Mouse (Mus musculus) kidney, embryonic 16.5 days (tissue): ENCODE results near the gene Cct8l1. TPM values are rescaled to one million over a fixed set of nuclear protein-coding genes. Genes with fewer than 3 reads are reported as not detected.

ENCODE experiments used
- ATAC-seq: fragments of 200-750 bp; cut with Nextera tagmentation; 2 replicates; pipeline ENCODE4 v1.8.0; 2017; ENCODE audit warnings: moderate TSS enrichment; ENCODE audit not compliant: low FRiP score, low TSS enrichment
- H3K27ac ChIP-seq: fragments of 300-500 bp; sonication (generic); 2 replicates; pipeline ENCODE4 v1.5.1; 2014; ENCODE audit warnings: low read length
- H3K27me3 ChIP-seq: fragments of 300-500 bp; sonication (generic); 2 replicates; pipeline ENCODE4 v1.6.1; 2014; ENCODE audit warnings: low read length, control low read depth, mixed read lengths; ENCODE audit not compliant: insufficient read depth
- H3K36me3 ChIP-seq: fragments of 300-500 bp; sonication (generic); 2 replicates; pipeline ENCODE4 v1.6.1; 2014; ENCODE audit warnings: low read length, control low read depth, mixed read lengths; ENCODE audit not compliant: insufficient read depth
- H3K4me1 ChIP-seq: fragments of 300-500 bp; sonication (generic); 2 replicates; pipeline ENCODE4 v1.6.1; 2014; ENCODE audit warnings: low read length, control low read depth, mixed read lengths; ENCODE audit not compliant: insufficient read depth
- H3K4me2 ChIP-seq: fragments of 300-500 bp; sonication (generic); replicated peaks from 2 replicates; pipeline ENCODE4 v1.6.1; 2014; ENCODE audit warnings: low read depth, low read length
- H3K4me3 ChIP-seq: fragments of 300-500 bp; sonication (generic); 2 replicates; pipeline ENCODE4 v1.5.1; 2014; ENCODE audit warnings: mild to moderate bottlenecking, low read length
- H3K9ac ChIP-seq: fragments of 300-500 bp; sonication (generic); replicated peaks from 2 replicates; pipeline ENCODE4 v1.6.1; 2014; ENCODE audit warnings: low read length
- H3K9me3 ChIP-seq: fragments of 300-500 bp; sonication (generic); 2 replicates; pipeline ENCODE4 v1.6.1; 2016; ENCODE audit warnings: low read length, control low read depth
- whole genome bisulfite sequencing: fragments of 180-500 bp; shearing (Covaris S2); extraction: QIAGEN DNeasy Blood & Tissue Kit; methylation state at CpG from one replicate; pipeline ENCODE4 v1.1.7; 2014; 5-methylcytosine and 5-hydroxymethylcytosine counted together
- polyA plus RNA-seq: library from polyadenylated mRNA; unstranded; fragments of >200 nt; fragmentation: Nextera tagmentation; extraction: Ambion mirVana; gene quantifications from 2 replicates; pipeline ENCODE4 v1.2.1, GENCODE M21; 2015

Cct8l1 gene
- polyA plus RNA-seq, 1 experiment from 2014 or later = not detected

GRCm38 (mm10) chr5:25540921-25541320 lies 25.1 kb downstream of the Cct8l1 start:
- no peaks in the 10 kb centered on the region for H3K27me3 ChIP-seq
- ATAC-seq = no peak
- no peaks in the 10 kb centered on the region for H3K4me1 ChIP-seq
- no peak overlapping the region for H3K27ac ChIP-seq
- 73% methylated on average over 3 of the region's 3 CpGs for WGBS
- H3K4me2 ChIP-seq = no peak overlapping the region
- H3K4me3 ChIP-seq = no peak overlapping the region
- no peaks in the 10 kb centered on the region for H3K36me3 ChIP-seq
- H3K9ac ChIP-seq = no peak overlapping the region
- no peaks in the 10 kb centered on the region for H3K9me3 ChIP-seq

GRCm38 (mm10) chr5:25541661-25542060 lies 25.8 kb downstream of the Cct8l1 start:
- no peak overlapping the region for H3K4me3 ChIP-seq
- no peak for ATAC-seq
- no peaks in the 10 kb centered on the region for H3K9me3 ChIP-seq
- no peaks in the 10 kb centered on the region for H3K4me1 ChIP-seq
- H3K9ac ChIP-seq = no peak overlapping the region
- no peak overlapping the region for H3K27ac ChIP-seq
- H3K4me2 ChIP-seq = no peak overlapping the region
- 70% methylated on average over 2 of the region's 2 CpGs for WGBS
- no peaks in the 10 kb centered on the region for H3K36me3 ChIP-seq
- H3K27me3 ChIP-seq = no peaks in the 10 kb centered on the region

- 88% methylated on average over 3 of the region's 3 CpGs for WGBS
- no peak overlapping the region for H3K4me3 ChIP-seq
- H3K27me3 ChIP-seq = no peaks in the 10 kb centered on the region
- H3K9ac ChIP-seq = no peak overlapping the region
- 0 out of 2 replicates have a peak, but pooled peaks cover 3% of the 10 kb centered on the region for H3K9me3 ChIP-seq
- H3K4me2 ChIP-seq = no peak overlapping the region
- H3K36me3 ChIP-seq = no peaks in the 10 kb centered on the region
- no peak for ATAC-seq
- no peaks in the 10 kb centered on the region for H3K4me1 ChIP-seq
- no peak overlapping the region for H3K27ac ChIP-seq
Measured at GRCm38 (mm10) chr5:25544061-25544460, 28.2 kb downstream of the Cct8l1 start.

GRCm38 (mm10) chr5:25544566-25544965 lies 28.7 kb downstream of the Cct8l1 start:
- no peaks in the 10 kb centered on the region for H3K27me3 ChIP-seq
- no peak for ATAC-seq
- H3K9ac ChIP-seq = no peak overlapping the region
- no peaks in the 10 kb centered on the region for H3K4me1 ChIP-seq
- H3K36me3 ChIP-seq = no peaks in the 10 kb centered on the region
- no peak overlapping the region for H3K4me3 ChIP-seq
- H3K27ac ChIP-seq = no peak overlapping the region
- 70% methylated on average over 5 of the region's 5 CpGs for WGBS
- H3K4me2 ChIP-seq = no peak overlapping the region
- H3K9me3 ChIP-seq = 0 out of 2 replicates have a peak, but pooled peaks cover 3% of the 10 kb centered on the region

GRCm38 (mm10) chr5:25546912-25547311 lies 31.0 kb downstream of the Cct8l1 start:
- H3K27me3 ChIP-seq = no peaks in the 10 kb centered on the region
- no peak overlapping the region for H3K4me2 ChIP-seq
- 92% methylated on average over 2 of the region's 2 CpGs for WGBS
- H3K9ac ChIP-seq = no peak overlapping the region
- no peak overlapping the region for H3K27ac ChIP-seq
- no peaks in the 10 kb centered on the region for H3K36me3 ChIP-seq
- H3K9me3 ChIP-seq = 0 out of 2 replicates have a peak, but pooled peaks cover 3% of the 10 kb centered on the region
- ATAC-seq = no peak; the same call in 1 of the 2 replicates
- H3K4me3 ChIP-seq = no peak overlapping the region
- H3K4me1 ChIP-seq = no peaks in the 10 kb centered on the region

GRCm38 (mm10) chr5:25550912-25551311 lies 35.0 kb downstream of the Cct8l1 start:
- Histone ChIP-seq H3K36me3 (no peaks in the 10 kb centered on the region), H3K9ac (no peak overlapping the region), H3K9me3 (0 out of 2 replicates have a peak, but pooled peaks cover 3% of the 10 kb centered on the region), H3K4me2 (no peak overlapping the region), H3K4me1 (no peaks in the 10 kb centered on the region), H3K4me3 (no peak overlapping the region), H3K27me3 (no peaks in the 10 kb centered on the region), H3K27ac (no peak overlapping the region)
- WGBS = 94% methylated on average over 1 of the region's 1 CpGs
- ATAC-seq = no peak

- H3K9ac ChIP-seq = no peak overlapping the region
- 94% methylated on average over 1 of the region's 1 CpGs for WGBS
- H3K9me3 ChIP-seq = no peaks in the 10 kb centered on the region
- no peak for ATAC-seq
- H3K4me1 ChIP-seq = no peaks in the 10 kb centered on the region
- H3K27me3 ChIP-seq = no peaks in the 10 kb centered on the region
- no peak overlapping the region for H3K4me2 ChIP-seq
- H3K27ac ChIP-seq = no peak overlapping the region
- no peaks in the 10 kb centered on the region for H3K36me3 ChIP-seq
- no peak overlapping the region for H3K4me3 ChIP-seq
Measured at GRCm38 (mm10) chr5:25554210-25554609, 38.3 kb downstream of the Cct8l1 start.

GRCm38 (mm10) chr5:25554689-25555088 lies 38.8 kb downstream of the Cct8l1 start:
- no peak overlapping the region for H3K27ac ChIP-seq
- H3K27me3 ChIP-seq = no peaks in the 10 kb centered on the region
- no peak overlapping the region for H3K9ac ChIP-seq
- WGBS = 55% methylated on average over 1 of the region's 1 CpGs
- no peak overlapping the region for H3K4me2 ChIP-seq
- no peaks in the 10 kb centered on the region for H3K9me3 ChIP-seq
- no peak overlapping the region for H3K4me3 ChIP-seq
- ATAC-seq = no peak
- H3K4me1 ChIP-seq = no peaks in the 10 kb centered on the region
- H3K36me3 ChIP-seq = no peaks in the 10 kb centered on the region

GRCm38 (mm10) chr5:25555684-25556083 lies 39.8 kb downstream of the Cct8l1 start:
- no peak overlapping the region for H3K9ac ChIP-seq
- H3K36me3 ChIP-seq = no peaks in the 10 kb centered on the region
- 86% methylated on average over 5 of the region's 5 CpGs for WGBS
- no peaks in the 10 kb centered on the region for H3K4me1 ChIP-seq
- H3K27me3 ChIP-seq = no peaks in the 10 kb centered on the region
- H3K4me3 ChIP-seq = no peak overlapping the region
- H3K27ac ChIP-seq = no peak overlapping the region
- no peak overlapping the region for H3K4me2 ChIP-seq
- ATAC-seq = no peak
- no peaks in the 10 kb centered on the region for H3K9me3 ChIP-seq

- no peak overlapping the region for H3K4me3 ChIP-seq
- no peak overlapping the region for H3K27ac ChIP-seq
- no peak overlapping the region for H3K4me2 ChIP-seq
- no peaks in the 10 kb centered on the region for H3K9me3 ChIP-seq
- H3K9ac ChIP-seq = no peak overlapping the region
- H3K27me3 ChIP-seq = no peaks in the 10 kb centered on the region
- ATAC-seq = no peak
- 82% methylated on average over 5 of the region's 5 CpGs for WGBS
- no peaks in the 10 kb centered on the region for H3K4me1 ChIP-seq
- H3K36me3 ChIP-seq = no peaks in the 10 kb centered on the region
Measured at GRCm38 (mm10) chr5:25556363-25556762, 40.5 kb downstream of the Cct8l1 start.
